Mouse (Mus musculus) olfactory bulb, adult 2 months (tissue): ENCODE measurements around the gene Yif1b.

Experiments
- CTCF ChIP-seq: fragments of 200-500 bp; IDR thresholded peaks from 2 replicates; pipeline ENCODE4 v1.5.1; 2012; ENCODE audit warnings: low read depth, mild to moderate bottlenecking, low read length, moderate library complexity; ENCODE audit not compliant: insufficient read depth
- POLR2A ChIP-seq: fragments of 200-500 bp; IDR thresholded peaks from 2 replicates; pipeline ENCODE4 v1.6.1; 2012; ENCODE audit warnings: mild to moderate bottlenecking, low read depth, low read length, moderate library complexity; ENCODE audit not compliant: insufficient read depth

DNA sequence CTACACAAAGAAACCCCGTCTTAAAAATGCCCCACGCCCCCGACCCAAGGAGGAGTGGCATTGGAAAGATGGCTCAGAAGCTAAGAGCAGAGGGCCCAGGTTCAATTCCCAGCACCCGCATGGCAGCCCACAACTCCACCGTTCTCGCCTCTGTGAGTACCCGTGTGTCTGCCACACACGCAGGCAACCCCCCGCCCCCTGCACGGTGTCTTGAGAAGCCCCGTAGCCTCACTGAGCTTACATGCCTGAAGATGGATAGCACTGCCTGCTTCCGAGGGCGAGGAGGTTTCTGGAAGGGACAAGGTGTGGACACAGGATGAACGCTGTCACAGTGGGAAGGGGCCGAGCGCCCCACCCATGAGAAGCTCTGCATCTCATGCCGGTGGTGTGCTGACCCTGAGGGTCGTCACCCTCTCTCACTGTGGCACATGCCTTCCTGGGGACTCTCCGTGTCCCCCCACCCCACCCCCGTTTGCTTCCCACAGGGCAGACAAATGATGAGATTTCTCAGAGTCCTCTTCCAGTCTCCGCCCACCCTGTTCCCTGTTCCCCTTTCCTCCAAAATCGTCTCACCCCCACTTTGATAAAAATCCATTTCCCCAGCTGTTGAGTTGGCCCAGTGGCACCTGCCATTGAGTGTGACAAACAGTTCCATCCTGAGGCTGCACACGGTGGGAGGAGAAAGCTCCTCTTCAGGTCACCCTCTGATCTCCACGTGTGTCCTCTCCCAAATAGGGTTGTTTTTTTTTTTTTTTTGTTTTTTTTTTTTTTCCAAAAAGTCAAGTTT lies 57.9 kb downstream of the Yif1b start:
- TF ChIP-seq POLR2A (no peak), CTCF (no peak)
